Mouse (Mus musculus) testis, adult 10 weeks (tissue): Measurements from ENCODE around the gene Aqp3. TPM values are rescaled to one million over a fixed set of nuclear protein-coding genes. Genes with fewer than 3 reads are reported as not detected.

Source experiments
- polyA plus RNA-seq: library from polyadenylated mRNA; stranded (reverse); fragments of 350-450 nt; fragmentation: Illumina TruSeq; extraction: RNeasy Lipid Tissue Mini Kit (QIAGEN cat#74804); gene quantifications from one replicate; pipeline ENCODE4 v1.2.3, GENCODE M21; 2014; ENCODE audit warnings: low read depth, low replicate concordance

Gene Aqp3
- 0.38 TPM for polyA plus RNA-seq

DNA sequence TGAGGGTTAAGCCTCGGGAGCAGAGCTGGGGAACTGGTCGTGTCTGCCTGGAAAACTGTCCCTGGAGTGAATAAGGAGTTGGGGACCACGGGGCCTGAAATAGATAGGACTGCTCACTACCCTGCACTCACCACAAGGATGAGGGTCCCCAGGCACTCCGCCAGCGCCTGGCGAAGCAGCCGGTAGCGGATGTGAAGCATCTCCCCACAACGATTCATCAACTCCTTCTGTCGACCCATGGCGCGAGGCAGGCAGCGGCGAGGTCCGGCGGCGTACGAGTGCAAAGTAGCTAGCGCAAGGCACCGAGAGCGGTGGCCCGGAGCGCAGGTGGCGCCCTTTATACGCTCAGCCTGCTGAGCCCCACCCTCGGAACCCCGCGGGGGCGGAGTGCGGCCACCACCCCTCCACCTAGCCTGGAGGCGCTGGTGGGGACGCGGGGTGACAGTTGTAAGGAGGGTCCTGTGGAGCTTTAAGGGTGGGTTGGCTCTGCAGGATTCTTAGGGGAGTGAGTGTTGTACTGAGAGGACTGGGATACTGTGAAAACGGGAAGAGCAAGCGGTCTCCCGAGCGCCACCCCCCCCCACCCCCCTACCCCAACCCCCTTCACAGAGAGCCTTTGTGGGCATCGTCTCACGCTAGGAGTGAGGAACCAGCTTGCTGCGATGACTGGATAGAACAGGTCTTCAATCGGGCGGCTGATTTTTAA is at the start of gene Aqp3:
Gene Aqp3, minus strand, starts transcription at position 313 of the 706 bp plus-strand sequence.

GRCm38 (mm10) chr4:41135711-41136453 is 37.9 kb upstream of the Aqp3 start, which contains the start of gene Ube2r2:
Ube2r2 (plus strand) TSS chr4:41135743.

DNA sequence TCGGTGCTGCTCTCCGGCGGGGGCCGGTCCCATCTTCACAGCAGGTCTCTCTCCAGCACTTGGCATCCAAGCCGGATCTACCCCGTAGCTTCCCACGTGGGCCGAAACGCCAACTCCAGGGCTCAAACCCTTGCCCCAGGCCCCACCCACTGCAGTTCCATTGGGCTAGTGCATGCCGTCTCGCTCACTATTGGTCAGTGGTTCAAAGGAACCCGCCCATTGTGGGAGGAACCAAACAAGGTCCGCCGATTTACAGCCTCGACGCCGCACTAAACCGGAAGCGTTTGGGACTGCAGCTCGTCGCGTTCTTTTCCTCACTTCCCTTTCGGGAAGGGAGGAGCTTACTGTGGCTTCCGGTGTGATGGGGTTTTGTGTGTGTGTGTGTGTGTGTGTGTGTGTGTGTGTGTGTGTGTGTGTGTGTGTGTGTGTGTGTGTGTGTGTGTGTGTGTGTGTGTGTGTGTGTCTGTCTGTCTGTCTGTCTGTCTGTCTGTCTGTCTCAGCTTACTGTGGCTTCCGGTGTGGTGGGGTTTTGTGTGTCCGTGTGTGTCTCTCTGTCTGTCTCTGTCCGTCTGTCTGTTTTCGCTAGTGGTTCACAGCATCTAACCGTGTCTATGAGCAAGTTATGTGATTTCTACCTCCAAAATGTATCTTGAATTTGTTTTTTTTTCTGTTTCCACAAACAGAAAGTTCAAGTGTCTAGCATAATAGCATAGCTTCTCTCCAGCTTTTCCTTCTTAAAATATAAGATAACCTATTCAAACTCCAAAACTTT is 26.4 kb upstream of the Aqp3 start, which contains the start of gene Nol6:
Gene Nol6, minus strand, starts transcription at position 276 of the 772 bp plus-strand sequence.

DNA sequence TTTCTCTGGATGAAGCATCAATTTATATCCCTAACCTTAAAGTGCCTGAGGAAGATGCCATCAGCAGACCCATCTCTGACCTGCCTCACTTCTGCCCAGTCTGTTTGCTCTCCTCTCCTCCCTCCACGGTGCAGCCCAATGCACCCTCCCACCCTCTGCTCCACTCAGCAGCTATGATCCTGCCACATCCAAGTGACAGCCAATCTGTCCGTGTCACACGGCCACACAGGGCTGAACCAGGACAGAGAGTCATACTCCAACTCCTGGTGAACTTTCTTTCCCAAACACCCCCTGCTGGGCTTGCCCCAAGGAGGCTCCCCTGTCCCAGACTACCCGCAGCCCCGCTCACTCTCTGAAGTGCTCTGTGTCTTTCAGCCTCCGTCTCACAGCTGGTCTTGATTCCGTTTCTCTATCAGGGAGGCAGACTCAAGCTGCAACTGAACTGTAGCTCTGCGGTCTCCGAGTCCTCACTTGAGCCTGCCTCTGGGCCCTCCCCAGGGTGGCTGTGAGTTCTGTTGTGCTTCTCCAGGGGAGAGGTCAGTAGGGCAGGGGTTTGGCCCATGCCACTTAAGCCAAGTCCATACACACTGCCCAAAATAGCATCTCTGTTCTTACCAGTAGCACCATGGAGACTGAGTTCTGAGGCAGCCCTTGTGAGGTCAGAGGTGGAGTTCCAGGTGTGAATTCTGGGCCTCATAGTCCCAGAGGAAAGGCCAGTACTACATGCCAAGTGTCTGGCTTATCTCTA is 50.3 kb downstream of the Aqp3 start, which contains the start of gene Aqp7:
Gene Aqp7, minus strand, starts transcription at position 616 of the 748 bp plus-strand sequence.

Other genes starting within 250 kb of the Aqp3 start
- gene B4galt1, start 244.2 kb downstream of the Aqp3 start, polyA plus RNA-seq = 14.4 TPM
- not detected for gene Spink4, start 178.1 kb downstream of the Aqp3 start, polyA plus RNA-seq
- 901 TPM for gene Bag1, start 149.9 kb downstream of the Aqp3 start, polyA plus RNA-seq
- 65.7 TPM for gene Chmp5, start 149.8 kb downstream of the Aqp3 start, polyA plus RNA-seq
- gene Nfx1, start 127.3 kb downstream of the Aqp3 start, polyA plus RNA-seq = 42.1 TPM
- gene Aqp7, start 50.0 kb downstream of the Aqp3 start, polyA plus RNA-seq = 51.3 TPM
- gene Nol6, start 26.3 kb upstream of the Aqp3 start, polyA plus RNA-seq = 1.7 TPM
- gene Ube2r2, start 37.6 kb upstream of the Aqp3 start, polyA plus RNA-seq = 74.8 TPM
- gene Ubap2, start 177.0 kb upstream of the Aqp3 start, polyA plus RNA-seq = 176 TPM
- 47.3 TPM for gene Dcaf12, start 216.7 kb upstream of the Aqp3 start, polyA plus RNA-seq